Mouse (Mus musculus) urinary bladder, postnatal 10 days (tissue): ENCODE data around the gene Focad.

Experiments used
- DNase-seq: peaks from one replicate; pipeline ENCODE4 v3.0.0; 2022; ENCODE audit warnings: low spot score

The Focad gene

GRCm38 (mm10) chr4:88210602-88211001 is 116.2 kb downstream of the Focad start:
- no peak for DNase-seq

DNA sequence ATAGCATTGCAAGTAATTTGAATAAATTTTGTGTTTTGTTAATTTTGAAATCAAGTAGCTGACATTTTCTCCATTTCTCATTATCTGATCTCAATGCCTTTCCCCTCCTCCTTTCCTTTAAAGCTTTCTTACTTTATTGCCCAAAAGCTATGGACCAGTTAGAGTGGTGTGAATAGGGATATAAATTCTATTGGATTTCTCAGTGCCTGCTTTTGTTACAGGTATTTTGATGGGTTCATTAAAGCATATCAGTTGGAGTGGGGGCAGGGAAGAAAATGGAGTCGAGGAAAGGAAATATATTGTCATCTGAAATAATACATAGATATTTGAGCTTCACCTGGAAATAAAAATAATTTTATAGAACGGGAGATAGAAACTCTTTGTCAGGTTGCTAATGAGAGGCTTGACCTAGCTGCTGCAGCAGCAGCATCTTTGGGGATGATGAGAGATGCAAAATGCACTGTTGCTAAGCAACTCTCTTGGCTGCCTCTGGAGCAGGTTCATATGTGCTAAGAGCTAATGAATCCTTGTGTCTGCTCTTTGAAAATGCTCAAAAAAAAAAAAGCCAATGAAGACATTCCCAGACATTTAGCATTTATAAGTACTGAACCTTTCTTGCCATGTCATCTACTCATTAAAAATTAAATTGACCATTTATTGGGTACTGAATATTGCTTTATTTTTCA is 116.9 kb downstream of the Focad start:
- no peak for DNase-seq

GRCm38 (mm10) chr4:88213895-88214294 is 119.5 kb downstream of the Focad start:
- DNase-seq: no peak

GRCm38 (mm10) chr4:88218286-88218685 is 123.9 kb downstream of the Focad start:
- no peak for DNase-seq

DNA sequence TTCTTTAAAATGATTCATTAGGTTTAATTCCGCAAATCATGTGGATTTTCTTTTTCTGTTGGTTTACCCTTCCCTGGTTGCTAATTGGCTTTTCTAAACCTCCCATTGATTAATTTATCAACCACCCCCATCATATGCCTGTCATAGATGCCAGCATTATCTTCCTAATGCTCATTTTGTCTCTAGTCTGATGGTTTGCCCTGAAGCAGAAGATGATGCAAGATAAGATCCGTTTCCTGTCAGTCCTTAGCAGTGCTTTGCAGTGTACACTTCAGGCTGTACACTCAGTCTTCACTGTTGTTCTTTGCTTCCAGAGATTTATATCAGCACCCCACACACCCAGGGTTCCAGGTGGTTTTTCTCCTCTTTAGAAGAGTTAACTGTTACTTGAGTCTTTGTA is 124.4 kb downstream of the Focad start:
- no peak for DNase-seq

DNA sequence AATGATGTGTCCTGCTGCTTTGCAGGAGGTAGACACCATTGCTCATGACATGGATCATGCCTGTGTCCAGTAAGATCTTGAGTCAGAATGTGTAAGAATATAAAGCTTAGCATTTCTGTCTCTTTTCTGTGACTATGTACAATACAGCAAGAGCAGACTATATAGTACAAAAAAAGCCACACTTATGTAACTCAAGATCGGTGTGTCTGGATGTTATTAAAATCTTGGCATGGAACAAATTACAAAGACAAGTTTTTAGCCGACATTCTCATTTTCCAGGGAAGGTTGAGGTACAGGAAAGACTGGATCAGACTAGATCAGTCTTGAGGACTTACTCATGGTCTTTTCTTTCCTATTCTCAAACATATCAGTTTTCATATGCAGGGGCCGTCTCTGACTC is 136.9 kb downstream of the Focad start:
- no peak for DNase-seq

DNA sequence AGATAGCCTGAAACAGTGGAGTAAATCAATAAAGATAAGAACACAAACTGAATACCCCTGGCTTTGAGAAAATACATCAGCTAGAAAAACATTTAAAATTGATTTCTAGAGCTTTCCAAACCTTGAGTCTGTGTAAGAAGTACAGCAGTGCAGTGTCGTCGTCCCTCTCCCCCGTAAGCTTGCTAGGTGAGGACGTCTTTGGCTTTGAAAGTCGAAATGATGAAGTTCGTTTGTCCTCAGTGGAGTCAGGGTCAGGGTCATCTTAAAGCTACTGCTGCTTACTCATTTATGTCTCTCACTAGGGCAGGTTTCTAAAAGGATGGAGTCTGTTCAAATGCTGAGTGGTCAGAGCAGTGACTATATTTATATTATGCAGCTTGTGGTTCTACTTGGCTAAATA is 141.5 kb downstream of the Focad start:
- DNase-seq: no peak

DNA sequence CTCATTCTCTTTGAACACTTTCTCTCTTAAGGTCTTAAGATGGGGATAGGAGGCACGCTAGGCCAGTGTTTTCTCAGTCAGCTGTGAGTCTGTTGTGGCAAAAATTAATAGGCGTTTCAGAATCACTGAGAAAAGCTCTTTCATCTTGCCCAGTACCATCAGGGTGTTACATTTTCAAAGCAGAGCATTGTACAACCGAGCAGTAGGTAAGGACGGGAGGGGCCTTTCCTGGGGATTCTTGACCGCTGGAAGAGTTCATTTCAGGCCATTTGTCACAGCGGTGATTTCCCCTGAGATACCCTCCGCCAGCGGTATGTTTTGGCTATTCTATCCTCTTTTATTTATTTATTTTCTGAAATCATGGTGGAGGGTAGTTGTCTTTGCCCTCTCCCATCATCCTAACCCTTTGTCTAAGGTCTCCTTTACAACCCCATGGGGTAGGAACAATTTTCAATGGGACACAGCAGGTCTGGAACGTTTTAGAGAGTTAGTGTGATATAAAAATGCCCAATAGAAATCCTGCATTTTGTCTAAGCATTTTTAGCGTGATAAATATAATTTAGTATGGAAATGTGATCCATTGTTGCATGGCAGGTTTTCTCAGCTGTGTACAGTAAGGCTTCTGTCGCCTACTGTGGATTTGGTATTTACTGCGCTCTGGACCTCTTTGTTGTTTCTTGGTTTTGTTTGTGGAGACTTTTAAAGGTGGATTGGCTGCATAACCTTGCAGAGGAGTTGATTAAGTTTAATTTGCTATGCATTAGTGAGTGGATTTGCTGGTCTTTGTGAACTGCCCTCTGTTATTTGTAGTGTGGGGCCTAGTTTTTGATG is 142.7 kb downstream of the Focad start:
- no peak for DNase-seq

GRCm38 (mm10) chr4:88238351-88238750 is 143.9 kb downstream of the Focad start:
- DNase-seq: no peak

GRCm38 (mm10) chr4:88243834-88244233 is 149.4 kb downstream of the Focad start:
- no peak for DNase-seq

GRCm38 (mm10) chr4:88245494-88245893 is 151.1 kb downstream of the Focad start:
- no peak for DNase-seq

DNA sequence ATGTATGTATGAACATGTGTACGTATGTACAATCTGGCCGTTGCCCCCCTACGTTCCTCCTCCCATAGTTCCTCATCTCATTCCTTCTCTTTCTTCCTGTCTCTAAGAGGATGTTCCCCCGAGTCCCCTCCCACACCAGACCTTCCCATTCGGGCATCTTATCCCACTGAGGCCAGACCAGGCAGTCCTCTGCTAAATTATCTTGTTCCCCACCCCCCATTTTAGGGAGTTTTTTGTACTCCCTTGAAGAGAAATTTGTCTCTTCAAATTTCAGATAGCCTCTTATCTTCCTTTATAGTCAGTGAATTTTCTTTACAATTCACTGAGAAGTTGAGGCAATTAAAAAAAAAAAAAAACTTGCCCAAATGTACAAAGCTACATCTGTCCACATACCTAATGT is 166.9 kb downstream of the Focad start:
- DNase-seq: no peak

GRCm38 (mm10) chr4:88264536-88264935 is 170.1 kb downstream of the Focad start:
- DNase-seq: no peak

DNA sequence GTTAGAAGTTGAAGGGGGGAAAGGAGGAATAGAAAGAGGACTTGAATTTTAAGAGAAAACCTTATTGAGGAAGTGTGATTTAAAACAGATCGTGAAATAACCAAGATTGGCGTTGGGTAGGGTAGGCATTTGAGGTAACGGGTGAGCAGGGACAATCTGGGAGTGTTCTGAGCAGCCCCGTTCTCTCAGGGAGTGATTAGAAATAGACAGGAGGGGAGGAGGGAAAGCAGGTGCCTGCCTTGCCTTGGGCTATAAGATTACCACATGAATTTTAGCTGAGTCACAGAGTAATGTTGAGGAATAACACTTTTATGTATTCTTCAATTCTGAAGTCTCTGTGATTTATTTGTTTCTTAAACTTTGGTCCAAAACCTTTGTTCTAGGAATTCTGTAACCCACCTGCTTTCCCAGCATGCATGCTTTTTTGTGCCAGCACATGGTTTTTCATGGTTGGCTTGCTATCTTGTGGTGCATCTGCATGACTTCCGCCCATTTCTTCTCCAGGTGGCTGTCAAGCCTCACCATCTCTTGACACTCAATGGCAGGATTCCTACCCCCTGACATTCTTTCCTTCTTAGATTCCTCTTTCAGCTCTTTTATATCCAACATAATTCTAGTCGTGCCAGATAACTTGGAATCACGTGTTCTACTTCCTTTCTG is 176.1 kb downstream of the Focad start:
- no peak for DNase-seq

GRCm38 (mm10) chr4:88275571-88276041 is 181.2 kb downstream of the Focad start:
- no peak for DNase-seq

DNA sequence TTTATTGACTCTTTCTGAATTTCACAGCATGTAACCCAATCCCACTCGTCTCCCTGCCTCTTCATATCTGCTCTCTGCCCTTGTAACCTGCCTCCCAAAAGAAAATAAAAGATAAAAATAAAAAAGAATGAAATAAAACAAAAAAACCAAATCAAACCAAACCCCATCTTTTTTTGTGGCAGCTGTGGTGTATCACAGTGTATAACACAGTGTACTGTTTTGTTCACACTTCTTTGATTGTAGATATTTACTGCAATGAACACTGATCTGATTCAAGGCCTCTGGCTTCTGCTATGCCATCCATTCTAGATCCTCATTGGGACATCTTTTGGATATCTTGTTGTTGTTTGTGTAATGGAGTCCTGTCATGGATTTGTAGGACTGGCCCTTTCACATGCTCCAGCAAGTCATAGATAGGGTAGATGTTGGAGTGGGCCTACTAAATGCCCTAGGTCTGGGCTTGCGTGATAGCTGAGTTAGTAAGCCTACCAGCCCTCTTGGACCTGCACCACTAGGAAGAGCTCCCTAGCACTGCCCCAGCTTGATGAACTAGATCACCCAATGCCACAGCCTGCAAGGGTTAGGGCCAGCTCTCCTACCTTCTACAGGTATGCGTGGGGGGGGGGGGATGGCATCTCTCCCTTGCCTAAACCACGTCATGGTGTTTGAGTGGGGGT is 181.8 kb downstream of the Focad start:
- no peak for DNase-seq

DNA sequence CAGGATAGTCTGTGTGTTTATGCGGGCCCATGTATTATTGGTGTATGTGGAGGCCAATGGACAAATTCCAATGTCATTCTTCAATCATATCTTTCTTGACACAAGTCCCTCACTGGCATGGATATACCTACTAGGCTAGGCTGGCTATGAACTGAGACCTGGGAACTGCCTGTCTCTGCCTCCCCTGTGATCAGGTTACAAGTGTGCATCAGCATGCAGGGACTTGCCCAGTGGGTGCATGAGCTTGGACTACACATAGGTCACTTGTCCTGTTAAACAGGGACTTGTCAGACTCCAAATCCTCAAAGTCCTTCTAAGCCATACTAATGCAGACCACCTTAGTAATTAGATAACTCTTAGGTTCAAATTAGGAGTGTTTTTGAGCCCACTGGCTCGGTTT is 184.1 kb downstream of the Focad start:
- no peak for DNase-seq

DNA sequence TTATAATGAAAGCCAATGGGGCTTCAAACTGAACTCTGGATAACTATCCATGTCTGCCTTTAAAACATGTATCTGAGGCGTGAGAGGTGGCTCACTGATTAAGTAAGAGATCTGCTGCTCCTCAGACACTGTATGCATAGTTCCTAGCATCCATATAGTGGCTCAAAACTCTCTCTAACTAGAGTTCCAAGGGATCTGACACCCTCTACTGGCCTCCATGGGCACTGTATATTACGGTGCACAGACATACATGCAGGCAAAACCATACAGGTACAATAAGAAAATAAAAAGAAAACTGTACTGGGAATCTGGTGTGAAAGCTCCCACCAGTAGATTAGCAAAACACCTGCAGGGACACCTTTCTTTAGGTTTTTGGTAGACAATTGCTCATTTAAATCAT is 186.1 kb downstream of the Focad start:
- DNase-seq: no peak

DNA sequence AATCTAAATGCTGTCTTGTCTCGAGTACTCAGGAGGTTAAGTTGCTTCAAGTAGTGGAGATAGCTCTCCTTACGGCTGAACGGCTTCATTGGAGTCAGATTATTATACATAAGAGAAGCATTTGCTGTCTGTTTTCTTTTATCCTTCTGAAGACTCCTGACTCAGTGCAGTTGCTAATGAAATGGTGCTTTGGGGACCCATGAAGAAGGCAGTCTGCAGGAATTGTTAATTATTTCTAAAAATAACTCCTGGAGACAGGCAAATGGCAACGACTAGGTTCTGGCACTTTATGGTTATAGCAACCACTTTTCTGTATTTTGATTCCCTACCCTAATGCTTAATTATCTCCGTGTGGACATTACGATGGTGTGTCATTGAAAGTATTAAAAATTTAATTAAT is 201.1 kb downstream of the Focad start:
- no peak for DNase-seq

DNA sequence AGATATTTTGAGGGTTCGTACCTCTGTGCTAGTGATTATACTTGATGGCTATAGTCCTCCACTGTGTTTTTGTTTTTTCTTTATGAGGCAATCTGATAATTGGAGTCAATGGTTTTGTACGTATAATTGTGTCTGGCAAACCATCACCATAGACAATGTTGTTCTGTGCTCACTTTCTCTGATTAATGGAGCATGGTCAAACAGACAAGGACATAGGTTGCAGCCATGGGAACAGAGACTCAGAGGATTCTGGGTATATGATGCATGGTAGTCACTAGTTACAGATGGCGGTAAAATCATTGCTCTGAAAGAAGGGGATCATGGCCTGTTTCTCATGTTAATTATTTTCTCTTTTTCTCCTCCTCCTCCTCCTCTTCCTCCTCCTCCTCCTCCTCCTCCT is 205.1 kb downstream of the Focad start:
- no peak for DNase-seq

- DNase-seq: no peak
These were observed 206.6 kb downstream of the Focad start for GRCm38 (mm10) chr4:88300832-88301621.

GRCm38 (mm10) chr4:88302291-88302690 is 207.9 kb downstream of the Focad start:
- no peak for DNase-seq
